ENCODE assay signal across 9 mouse cellular contexts in genomic region chr9:71679103-71679815, GRCm38 (mm10).
DNase-seq lines count a peak whose midpoint lies in the region; TF ChIP-seq lines count a peak whose summit lies in the region.
"Had no signal": no experiment of that assay in that cellular context is flagged by ENCODE, and none has a peak within 500 bp of the region (broad histone marks: within the 10 kb centered on the region; RNA-seq: fewer than 3 reads in every experiment).

No protein-coding gene starts in this region.

- peak; percentile 7 for DNase-seq in left cerebral cortex, postnatal 4 days
- DNase-seq in left cerebral cortex, adult 2 months (ENCODE audit: extremely low spot score in 1 of 2, low spot score in 2 of 2) = no peak
- DNase-seq in cerebellum, adult 8-10 months = peak; percentile 37
- DNase-seq in heart, adult 18-20 months = peak; percentile 71 to 73
- DNase-seq in skeletal muscle tissue, adult 2 months (ENCODE audit: low read depth, low spot score) = peak; percentile 38
- no peak for DNase-seq in left cerebral cortex, postnatal 36 days (ENCODE audit: low spot score in 2 of 2)
- no peak for DNase-seq in yolk sac, embryonic 10.5 days (ENCODE audit: low spot score)
- DNase-seq in thymus, adult 18-20 months = no peak

- TF ChIP-seq CTCF in left cerebral cortex, adult 2 months (IDR thresholded peaks at IDR 0.05) = no peak

- intact Hi-C loops in left cerebral cortex, postnatal 4 days (cut with DNase I) = no loop called here
- intact Hi-C loops in left cerebral cortex, adult 2 months (cut with DNase I) = no loop called here
- intact Hi-C loops in left cerebral cortex, postnatal 36 days (cut with DNase I) = no loop called here

- no peak overlapping the region for H3K4me3 ChIP-seq in left cerebral cortex, adult 2 months

- no peak overlapping the region for H3K27ac ChIP-seq in left cerebral cortex, adult 2 months
- H3K27ac ChIP-seq: liver, embryonic 14.5 days had no signal

Comparison
In these comparisons a context has a peak if more than half of its experiments do, and no peak if none do; other contexts are left out.
1. DNase-seq: peak in left cerebral cortex, postnatal 4 days (single experiment), cerebellum, adult 8-10 months (single experiment), heart, adult 18-20 months (2 of 2) and skeletal muscle tissue, adult 2 months (single experiment); none in left cerebral cortex, adult 2 months (0 of 2), left cerebral cortex, postnatal 36 days (0 of 2), yolk sac, embryonic 10.5 days (single experiment) and thymus, adult 18-20 months (0 of 2).